Comparison of ENCODE assay signal across 16 mouse cellular contexts in the genomic region with DNA sequence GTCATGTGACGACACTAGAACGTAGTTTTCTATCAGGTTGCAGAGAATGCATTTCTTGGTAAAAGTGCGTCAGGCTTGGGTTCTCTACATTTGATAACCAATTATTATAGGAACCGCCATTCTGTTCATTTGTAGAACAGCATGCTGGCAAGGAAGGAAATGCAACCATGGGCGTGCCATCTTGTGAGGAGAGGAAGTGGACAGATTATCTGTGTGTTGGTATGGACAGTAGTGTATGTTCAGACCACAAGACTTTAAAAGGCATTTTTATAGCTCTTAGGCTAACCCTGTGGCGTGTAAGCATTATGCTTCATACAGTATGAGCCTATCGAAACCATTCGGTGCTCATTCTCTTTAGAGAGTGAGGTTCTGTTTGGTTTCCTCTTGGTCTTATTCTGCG.
"Had no signal": no experiment of that assay in that cellular context is flagged by ENCODE, and none has a peak within 500 bp of the region (broad histone marks: within the 10 kb centered on the region; RNA-seq: fewer than 3 reads in every experiment).

No protein-coding gene starts in this region.

- H3K4me1 ChIP-seq: limb, embryonic 12.5 days; midbrain, embryonic 13.5 days; neural tube, embryonic 15.5 days had no signal

- ATAC-seq: intestine, postnatal 0 days; midbrain, embryonic 13.5 days had no signal

- H3K27ac ChIP-seq: limb, embryonic 12.5 days; lung, embryonic 15.5 days; midbrain, embryonic 13.5 days; neural tube, embryonic 15.5 days; stomach, postnatal 0 days had no signal

- DNase-seq: kidney, adult 8-10 months; kidney, postnatal 36 days; layer of hippocampus, adult 9-11 months; layer of hippocampus, postnatal 36 days; liver; lung, postnatal 14 days; right cerebral cortex, adult 18-20 months; right cerebral cortex, postnatal 25 days; thymus, postnatal 4 days had no signal

- H3K9me3 ChIP-seq: limb, embryonic 12.5 days; lung, embryonic 15.5 days; midbrain, embryonic 13.5 days; neural tube, embryonic 15.5 days had no signal

- H3K4me2 ChIP-seq: limb, embryonic 12.5 days; lung, embryonic 15.5 days; midbrain, embryonic 13.5 days; neural tube, embryonic 15.5 days had no signal

- H3K9ac ChIP-seq: limb, embryonic 12.5 days; lung, embryonic 15.5 days; midbrain, embryonic 13.5 days; neural tube, embryonic 15.5 days had no signal

- H3K27me3 ChIP-seq: limb, embryonic 12.5 days; lung, embryonic 15.5 days; midbrain, embryonic 13.5 days; neural tube, embryonic 15.5 days had no signal

- H3K4me3 ChIP-seq: limb, embryonic 12.5 days; lung, embryonic 15.5 days; midbrain, embryonic 13.5 days; myocyte; neural tube, embryonic 15.5 days had no signal
